Mouse (Mus musculus): ENCODE data around the gene Cpa4. TPM values are rescaled to one million over a fixed set of nuclear protein-coding genes. Genes with fewer than 3 reads are reported as not detected.

Gene Cpa4
- 1.4 and 1.5 TPM in 2 replicates for polyA plus RNA-seq (2015; fragmentation: Nextera tagmentation; extraction: Ambion mirVana)

- Histone ChIP-seq H3K4me2 (ENCODE audit: low read depth, low read length) (no peak within 1 kb of the TSS), H3K9me3 (replicated peaks; ENCODE audit: control insufficient read depth, low read length) (no peaks in the 10 kb centered on the region), H3K4me1 (ENCODE audit: control insufficient read depth, insufficient read depth, low read length) (peaks cover 9% of the 10 kb centered on the region), H3K36me3 (ENCODE audit: control insufficient read depth, insufficient read depth, low read length) (no peaks in the 10 kb centered on the region), H3K4me3 (replicated peaks; ENCODE audit: low read length) (no peak within 1 kb of the TSS), H3K27ac (ENCODE audit: low read length) (no peak within 1 kb of the TSS), H3K9ac (ENCODE audit: low read length) (no peak within 1 kb of the TSS), H3K27me3 (ENCODE audit: control insufficient read depth, insufficient read depth, low read length) (no peaks in the 10 kb centered on the region)
- ATAC-seq (ENCODE audit: insufficient read depth, low FRiP score) = no peak
- 71% methylated on average over 5 of the region's 5 CpGs for WGBS
Measured at GRCm38 (mm10) chr6:30568069-30568468, at the start of gene Cpa4. Cpa4 (plus strand) TSS chr6:30568369.

DNA sequence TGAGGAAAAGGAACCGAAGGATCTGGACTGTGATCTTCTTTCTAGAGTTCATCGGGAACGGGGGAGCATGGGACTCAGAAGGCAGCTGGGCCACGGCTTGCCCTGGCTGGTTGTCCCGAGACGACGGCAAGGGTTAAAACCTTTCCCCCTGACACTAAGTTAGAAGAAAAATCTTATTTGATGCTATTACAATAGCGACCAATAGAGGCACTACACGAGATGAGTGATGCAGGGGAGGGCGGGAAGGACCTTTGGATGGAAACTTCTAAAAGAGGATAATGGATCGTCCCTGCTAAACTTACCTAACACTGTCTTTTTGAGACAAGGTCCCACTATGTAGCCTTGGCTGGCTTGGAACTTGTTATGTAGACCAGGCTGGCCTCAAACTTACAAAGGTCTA lies 47.8 kb upstream of the Cpa4 start:
- Histone ChIP-seq H3K9me3 (replicated peaks; ENCODE audit: control insufficient read depth, low read length) (no peaks in the 10 kb centered on the region), H3K4me1 (ENCODE audit: control insufficient read depth, insufficient read depth, low read length) (no peaks in the 10 kb centered on the region; the same call in 1 of the 2 replicates), H3K4me2 (ENCODE audit: low read depth, low read length) (no peak overlapping the region), H3K9ac (ENCODE audit: low read length) (no peak overlapping the region), H3K27me3 (ENCODE audit: control insufficient read depth, insufficient read depth, low read length) (no peaks in the 10 kb centered on the region), H3K36me3 (ENCODE audit: control insufficient read depth, insufficient read depth, low read length) (no peaks in the 10 kb centered on the region), H3K4me3 (replicated peaks; ENCODE audit: low read length) (no peak overlapping the region), H3K27ac (ENCODE audit: low read length) (no peak overlapping the region)
- no peak for ATAC-seq (ENCODE audit: insufficient read depth, low FRiP score)
- 58% methylated on average over 11 of the region's 11 CpGs for WGBS

GRCm38 (mm10) chr6:30525456-30526332 lies 42.5 kb upstream of the Cpa4 start:
- no peak overlapping the region for H3K4me2 ChIP-seq (ENCODE audit: low read depth, low read length)
- H3K36me3 ChIP-seq (ENCODE audit: control insufficient read depth, insufficient read depth, low read length) = no peaks in the 10 kb centered on the region
- WGBS = 54% methylated on average over 7 of the region's 7 CpGs
- no peak for ATAC-seq (ENCODE audit: insufficient read depth, low FRiP score)
- H3K27ac ChIP-seq (ENCODE audit: low read length) = peak overlapping the region; percentile 90
- no peak overlapping the region for H3K9ac ChIP-seq (ENCODE audit: low read length)
- H3K4me1 ChIP-seq (ENCODE audit: control insufficient read depth, insufficient read depth, low read length) = peaks cover 9% of the 10 kb centered on the region
- no peak overlapping the region for H3K4me3 ChIP-seq (replicated peaks; ENCODE audit: low read length)
- no peaks in the 10 kb centered on the region for H3K27me3 ChIP-seq (ENCODE audit: control insufficient read depth, insufficient read depth, low read length)
- no peaks in the 10 kb centered on the region for H3K9me3 ChIP-seq (replicated peaks; ENCODE audit: control insufficient read depth, low read length)

- Histone ChIP-seq H3K4me3 (replicated peaks; ENCODE audit: low read length) (no peak overlapping the region), H3K27ac (ENCODE audit: low read length) (peak overlapping the region; percentile 90), H3K36me3 (ENCODE audit: control insufficient read depth, insufficient read depth, low read length) (no peaks in the 10 kb centered on the region), H3K9me3 (replicated peaks; ENCODE audit: control insufficient read depth, low read length) (no peaks in the 10 kb centered on the region), H3K27me3 (ENCODE audit: control insufficient read depth, insufficient read depth, low read length) (no peaks in the 10 kb centered on the region), H3K9ac (ENCODE audit: low read length) (peak overlapping the region; percentile 57), H3K4me1 (ENCODE audit: control insufficient read depth, insufficient read depth, low read length) (peaks cover 9% of the 10 kb centered on the region), H3K4me2 (ENCODE audit: low read depth, low read length) (peak overlapping the region; percentile 3)
- 19% methylated on average over 19 of the region's 19 CpGs for WGBS
- peak; percentile 57; the same call in 1 of the 2 replicates for ATAC-seq (ENCODE audit: insufficient read depth, low FRiP score)
Measured at GRCm38 (mm10) chr6:30526586-30527515, 41.3 kb upstream of the Cpa4 start.

- no peaks in the 10 kb centered on the region for H3K27me3 ChIP-seq (ENCODE audit: control insufficient read depth, insufficient read depth, low read length)
- H3K4me1 ChIP-seq (ENCODE audit: control insufficient read depth, insufficient read depth, low read length) = peaks cover 9% of the 10 kb centered on the region
- H3K9me3 ChIP-seq (replicated peaks; ENCODE audit: control insufficient read depth, low read length) = no peaks in the 10 kb centered on the region
- 53% methylated on average over 6 of the region's 6 CpGs for WGBS
- peak overlapping the region; percentile 26; the same call in 1 of the 2 replicates for H3K27ac ChIP-seq (ENCODE audit: low read length)
- H3K4me2 ChIP-seq (ENCODE audit: low read depth, low read length) = no peak overlapping the region
- no peak; the same call in 1 of the 2 replicates for ATAC-seq (ENCODE audit: insufficient read depth, low FRiP score)
- no peaks in the 10 kb centered on the region for H3K36me3 ChIP-seq (ENCODE audit: control insufficient read depth, insufficient read depth, low read length)
- H3K4me3 ChIP-seq (replicated peaks; ENCODE audit: low read length) = no peak overlapping the region
- H3K9ac ChIP-seq (ENCODE audit: low read length) = no peak overlapping the region
Measured at GRCm38 (mm10) chr6:30528800-30529199, 39.4 kb upstream of the Cpa4 start.

GRCm38 (mm10) chr6:30535340-30535739 lies 32.8 kb upstream of the Cpa4 start:
- no peaks in the 10 kb centered on the region for H3K27me3 ChIP-seq (ENCODE audit: control insufficient read depth, insufficient read depth, low read length)
- H3K9ac ChIP-seq (ENCODE audit: low read length) = no peak overlapping the region
- H3K4me3 ChIP-seq (replicated peaks; ENCODE audit: low read length) = no peak overlapping the region
- no peaks in the 10 kb centered on the region for H3K36me3 ChIP-seq (ENCODE audit: control insufficient read depth, insufficient read depth, low read length)
- no peaks in the 10 kb centered on the region for H3K9me3 ChIP-seq (replicated peaks; ENCODE audit: control insufficient read depth, low read length)
- no peak overlapping the region for H3K27ac ChIP-seq (ENCODE audit: low read length)
- H3K4me1 ChIP-seq (ENCODE audit: control insufficient read depth, insufficient read depth, low read length) = peaks cover 12% of the 10 kb centered on the region
- ATAC-seq (ENCODE audit: insufficient read depth, low FRiP score) = no peak
- no peak overlapping the region for H3K4me2 ChIP-seq (ENCODE audit: low read depth, low read length)
- WGBS = 54% methylated on average over 3 of the region's 3 CpGs

DNA sequence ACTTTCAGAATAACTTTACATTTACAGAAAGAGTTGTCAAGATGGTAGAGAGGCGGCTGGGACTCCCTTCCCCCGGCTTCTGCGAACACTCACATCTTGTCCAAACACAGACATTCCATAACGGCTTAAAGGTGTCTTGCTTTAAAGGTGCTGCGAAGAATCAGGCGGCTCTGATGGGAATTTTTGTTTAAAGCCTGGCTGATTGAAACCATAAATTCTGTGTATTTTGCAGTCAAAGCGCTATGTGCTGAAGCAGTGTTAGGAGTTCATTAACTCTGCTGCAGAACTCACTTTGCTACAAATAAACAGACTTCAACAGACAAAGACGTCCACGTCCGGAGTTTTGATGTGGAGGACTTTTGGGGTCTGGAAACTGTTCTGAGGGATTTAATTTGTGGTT lies 29.9 kb upstream of the Cpa4 start:
- H3K4me3 ChIP-seq (replicated peaks; ENCODE audit: low read length) = no peak overlapping the region
- no peaks in the 10 kb centered on the region for H3K27me3 ChIP-seq (ENCODE audit: control insufficient read depth, insufficient read depth, low read length)
- peaks cover 12% of the 10 kb centered on the region for H3K4me1 ChIP-seq (ENCODE audit: control insufficient read depth, insufficient read depth, low read length)
- H3K36me3 ChIP-seq (ENCODE audit: control insufficient read depth, insufficient read depth, low read length) = no peaks in the 10 kb centered on the region
- H3K27ac ChIP-seq (ENCODE audit: low read length) = peak overlapping the region; percentile 63
- 29% methylated on average over 10 of the region's 10 CpGs for WGBS
- H3K9me3 ChIP-seq (replicated peaks; ENCODE audit: control insufficient read depth, low read length) = no peaks in the 10 kb centered on the region
- H3K9ac ChIP-seq (ENCODE audit: low read length) = peak overlapping the region; percentile 3; the same call in 1 of the 2 replicates
- ATAC-seq (ENCODE audit: insufficient read depth, low FRiP score) = peak; percentile 56; the same call in 1 of the 2 replicates
- H3K4me2 ChIP-seq (ENCODE audit: low read depth, low read length) = no peak overlapping the region

- no peaks in the 10 kb centered on the region for H3K36me3 ChIP-seq (ENCODE audit: control insufficient read depth, insufficient read depth, low read length)
- WGBS = 54% methylated on average over 5 of the region's 5 CpGs
- H3K27me3 ChIP-seq (ENCODE audit: control insufficient read depth, insufficient read depth, low read length) = no peaks in the 10 kb centered on the region
- H3K9me3 ChIP-seq (replicated peaks; ENCODE audit: control insufficient read depth, low read length) = no peaks in the 10 kb centered on the region
- ATAC-seq (ENCODE audit: insufficient read depth, low FRiP score) = no peak
- H3K4me3 ChIP-seq (replicated peaks; ENCODE audit: low read length) = no peak overlapping the region
- H3K27ac ChIP-seq (ENCODE audit: low read length) = peak overlapping the region; percentile 63
- H3K4me2 ChIP-seq (ENCODE audit: low read depth, low read length) = no peak overlapping the region
- peaks cover 15% of the 10 kb centered on the region for H3K4me1 ChIP-seq (ENCODE audit: control insufficient read depth, insufficient read depth, low read length)
- no peak overlapping the region for H3K9ac ChIP-seq (ENCODE audit: low read length)
Measured at GRCm38 (mm10) chr6:30538800-30539199, 29.4 kb upstream of the Cpa4 start.
